Mouse (Mus musculus) kidney, adult 2 months (tissue): ENCODE data around the gene Snx29. TPM values are rescaled to one million over a fixed set of nuclear protein-coding genes. Genes with fewer than 3 reads are reported as not detected.
A peak's percentile ranks its signal among the peaks of the same experiment; 100 is the strongest.

Source experiments
- DNase-seq: peaks from one replicate; pipeline ENCODE4 v3.0.0; 2021
- H3K27ac ChIP-seq: fragments of 200-500 bp; 2 replicates; pipeline ENCODE4 v1.5.1; 2012; ENCODE audit warnings: low read depth, low read length, control low read depth, inconsistent platforms; ENCODE audit not compliant: insufficient read depth
- H3K27me3 ChIP-seq: fragments of 200-500 bp; replicated peaks from 2 replicates; pipeline ENCODE4 v1.6.1; 2012; ENCODE audit warnings: mild to moderate bottlenecking, moderate library complexity, low read length, inconsistent platforms; ENCODE audit not compliant: control insufficient read depth, insufficient read depth
- H3K36me3 ChIP-seq: fragments of 200-500 bp; 2 replicates; pipeline ENCODE4 v1.6.1; 2012; ENCODE audit warnings: mild to moderate bottlenecking, moderate library complexity, low read length, inconsistent platforms; ENCODE audit not compliant: control insufficient read depth, insufficient read depth
- H3K4me1 ChIP-seq: fragments of 200-500 bp; 2 replicates; pipeline ENCODE4 v1.6.1; 2011; ENCODE audit warnings: low read length; ENCODE audit not compliant: control insufficient read depth, insufficient read depth
- H3K4me3 ChIP-seq: fragments of 200-500 bp; 2 replicates; pipeline ENCODE4 v1.5.1; 2011; ENCODE audit warnings: mild to moderate bottlenecking, low read depth, low read length, control low read depth; ENCODE audit not compliant: insufficient read depth
- CTCF ChIP-seq: fragments of 200-500 bp; conservative IDR thresholded peaks from 2 replicates; pipeline ENCODE4 v1.5.1; 2011; ENCODE audit warnings: low read depth, mild to moderate bottlenecking, control low read depth, low read length, moderate library complexity, mixed read lengths; ENCODE audit not compliant: insufficient read depth, insufficient read length
- POLR2A ChIP-seq: fragments of 200-500 bp; IDR thresholded peaks from one replicate; pipeline ENCODE4 v1.6.1; 2011; ENCODE audit warnings: low read depth, low read length, control low read depth
- WGBS: fragments of 180-500 bp; shearing (Covaris S2); methylation state at CpG from one replicate; pipeline ENCODE4 v1.1.7; 2018; 5-methylcytosine and 5-hydroxymethylcytosine counted together
- polyA plus RNA-seq: library from polyadenylated mRNA; depleted of rRNA; stranded (reverse); fragments of >200 nt; gene quantifications from 2 replicates; pipeline ENCODE4 v1.2.3, GENCODE M21; 2012

The Snx29 gene
- polyA plus RNA-seq, 1 experiment: 64.8 TPM

- 37% methylated on average over 5 of the region's 5 CpGs for WGBS
- DNase-seq: peak; percentile 96
- Histone ChIP-seq H3K27me3 (no peaks in the 10 kb centered on the region), H3K4me3 (no peak overlapping the region), H3K27ac (peak overlapping the region; percentile 99), H3K4me1 (peaks cover 61% of the 10 kb centered on the region), H3K36me3 (no peaks in the 10 kb centered on the region; the same call in 1 of the 2 replicates)
- no peak for TF ChIP-seq CTCF
- no peak for TF ChIP-seq POLR2A
Measured at GRCm38 (mm10) chr16:11365626-11366025, 42.9 kb downstream of the Snx29 start.

- DNase-seq: peak; percentile 61
- peak overlapping the region; percentile 99 for H3K27ac ChIP-seq
- TF ChIP-seq POLR2A (no peak), CTCF (no peak)
- H3K4me1 ChIP-seq: peaks cover 59% of the 10 kb centered on the region
- H3K36me3 ChIP-seq: no peaks in the 10 kb centered on the region; the same call in 1 of the 2 replicates
- H3K4me3 ChIP-seq: no peak overlapping the region
- H3K27me3 ChIP-seq: no peaks in the 10 kb centered on the region
- WGBS: 58% methylated on average over 1 of the region's 1 CpGs
Measured at GRCm38 (mm10) chr16:11366851-11367250, 44.1 kb downstream of the Snx29 start.

- H3K4me1 ChIP-seq: peaks cover 59% of the 10 kb centered on the region
- H3K4me3 ChIP-seq: no peak overlapping the region
- H3K27me3 ChIP-seq: no peaks in the 10 kb centered on the region
- 73% methylated on average over 3 of the region's 3 CpGs for WGBS
- peak; percentile 73 for DNase-seq
- peak overlapping the region; percentile 54 for H3K27ac ChIP-seq
- TF ChIP-seq POLR2A: no peak
- no peak for TF ChIP-seq CTCF
- no peaks in the 10 kb centered on the region; the same call in 1 of the 2 replicates for H3K36me3 ChIP-seq
Measured at GRCm38 (mm10) chr16:11368412-11368811, 45.7 kb downstream of the Snx29 start.

DNA sequence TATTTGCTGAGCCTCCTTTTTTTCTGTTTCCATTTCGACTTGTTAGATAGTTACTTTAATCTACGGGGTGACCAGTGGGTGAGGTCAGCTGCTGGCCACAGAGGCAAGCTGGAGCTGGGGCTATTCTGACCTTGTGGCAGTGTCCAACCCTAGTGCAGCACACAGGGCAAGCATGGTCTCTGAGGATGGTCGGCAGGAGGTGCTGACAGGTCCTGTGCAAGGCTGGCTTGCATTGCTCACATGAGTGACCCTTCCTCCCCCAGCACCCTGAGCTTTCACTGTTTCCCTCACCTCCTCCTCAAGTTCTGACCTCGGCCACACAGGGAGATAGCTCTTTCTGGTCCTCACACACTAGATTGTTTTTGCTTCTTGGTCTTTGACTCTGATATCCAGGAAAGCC is 46.5 kb downstream of the Snx29 start:
- Histone ChIP-seq H3K4me1 (peaks cover 58% of the 10 kb centered on the region), H3K27ac (peak overlapping the region; percentile 54), H3K36me3 (no peaks in the 10 kb centered on the region; the same call in 1 of the 2 replicates), H3K4me3 (no peak overlapping the region), H3K27me3 (no peaks in the 10 kb centered on the region)
- WGBS: 40% methylated on average over 4 of the region's 4 CpGs
- DNase-seq: no peak
- TF ChIP-seq POLR2A (no peak), CTCF (no peak)

GRCm38 (mm10) chr16:11369642-11370041 is 46.9 kb downstream of the Snx29 start:
- peak overlapping the region; percentile 54 for H3K27ac ChIP-seq
- 6% methylated on average over 1 of the region's 1 CpGs for WGBS
- TF ChIP-seq CTCF (no peak), POLR2A (no peak)
- peak; percentile 72 for DNase-seq
- no peak overlapping the region for H3K4me3 ChIP-seq
- H3K27me3 ChIP-seq: no peaks in the 10 kb centered on the region
- H3K4me1 ChIP-seq: peaks cover 53% of the 10 kb centered on the region
- no peaks in the 10 kb centered on the region; the same call in 1 of the 2 replicates for H3K36me3 ChIP-seq

- TF ChIP-seq POLR2A (no peak), CTCF (no peak)
- 0 out of 2 replicates have a peak overlapping the region, but pooled peaks have one; percentile 54 for H3K27ac ChIP-seq
Measured at GRCm38 (mm10) chr16:11370132-11370544, 47.4 kb downstream of the Snx29 start.

GRCm38 (mm10) chr16:11379264-11379663 is 56.6 kb downstream of the Snx29 start:
- WGBS: 44% methylated on average over 3 of the region's 3 CpGs
- no peak for DNase-seq
- H3K27ac ChIP-seq: no peak overlapping the region
- no peaks in the 10 kb centered on the region for H3K36me3 ChIP-seq
- no peaks in the 10 kb centered on the region for H3K27me3 ChIP-seq
- no peak for TF ChIP-seq POLR2A
- no peak for TF ChIP-seq CTCF
- peaks cover 3% of the 10 kb centered on the region for H3K4me1 ChIP-seq
- no peak overlapping the region for H3K4me3 ChIP-seq

More at GRCm38 (mm10) chr16:11370132-11370544, 47.4 kb downstream of the Snx29 start:
- Histone ChIP-seq H3K36me3 (no peaks in the 10 kb centered on the region; the same call in 1 of the 2 replicates), H3K4me3 (no peak overlapping the region), H3K4me1 (peaks cover 48% of the 10 kb centered on the region), H3K27me3 (no peaks in the 10 kb centered on the region)
- peak; percentile 49 for DNase-seq
- WGBS: 55% methylated on average over 7 of the region's 7 CpGs
